Mouse (Mus musculus) lung, adult 2 months (tissue): ENCODE results near the gene Metap2.

Experiments
- CTCF ChIP-seq: fragments of 200-500 bp; IDR thresholded peaks from 2 replicates; pipeline ENCODE4 v1.5.1; 2011; ENCODE audit warnings: mild to moderate bottlenecking, low read length, control low read depth; ENCODE audit not compliant: insufficient read depth
- POLR2A ChIP-seq: fragments of 200-500 bp; IDR thresholded peaks from 2 replicates; pipeline ENCODE4 v1.6.1; 2011; ENCODE audit warnings: low read depth, mild to moderate bottlenecking, control low read depth, low read length, borderline replicate concordance; ENCODE audit errors: extremely low read depth

DNA sequence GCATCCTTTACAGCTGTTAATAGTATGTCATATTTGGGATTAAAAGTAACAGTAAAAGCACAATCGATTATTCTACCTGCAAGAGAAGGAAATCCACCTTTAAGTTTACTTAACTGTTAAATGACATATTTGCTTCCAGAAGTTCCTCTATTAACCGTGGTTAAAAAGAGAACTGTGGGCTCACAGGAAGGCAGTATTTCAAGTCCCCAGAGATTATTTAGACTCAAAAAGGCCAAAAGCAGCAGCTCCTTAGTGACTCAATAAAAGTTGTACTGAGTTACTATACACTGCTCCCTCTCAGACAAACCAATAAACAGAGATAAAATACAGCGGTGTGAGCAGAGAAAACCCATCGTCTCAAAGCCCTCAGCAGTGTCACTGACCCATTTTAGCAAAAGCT, 28.0 kb downstream of the Metap2 start:
- TF ChIP-seq CTCF (no peak), POLR2A (no peak)
